Mouse (Mus musculus): ENCODE results near the gene Os9. TPM values are rescaled to one million over a fixed set of nuclear protein-coding genes. Genes with fewer than 3 reads are reported as not detected.
"Not testable (repeated sequence)": the region's sequence is repeated elsewhere in the genome, so short reads cannot be mapped to it uniquely, and the experiment has no call there.

Os9 gene
- polyA plus RNA-seq, 1 experiment, result 117 TPM

DNA sequence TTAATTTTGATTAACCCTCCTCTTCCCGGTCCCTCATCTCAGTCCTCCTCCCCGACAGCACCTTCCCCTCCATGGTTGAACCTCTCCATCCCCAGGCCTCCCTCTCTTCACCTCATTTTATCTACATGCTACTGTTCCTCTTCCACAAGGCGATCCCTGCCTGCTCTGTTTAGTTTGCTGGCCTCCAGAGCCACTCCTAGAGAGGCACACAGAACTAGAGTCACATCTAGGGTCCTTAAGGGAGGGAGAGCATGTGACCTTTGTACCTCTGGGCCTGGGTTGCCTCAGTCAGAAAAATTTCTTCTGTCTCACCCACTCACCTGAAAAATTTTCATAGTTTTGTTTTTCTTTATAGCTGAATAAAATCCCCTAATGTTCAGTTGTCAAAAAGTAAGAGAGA, 17.0 kb upstream of the Os9 start:
- peak overlapping the region; percentile 100 for H3K27ac ChIP-seq (ENCODE audit: insufficient read depth, low read depth, low read length)

DNA sequence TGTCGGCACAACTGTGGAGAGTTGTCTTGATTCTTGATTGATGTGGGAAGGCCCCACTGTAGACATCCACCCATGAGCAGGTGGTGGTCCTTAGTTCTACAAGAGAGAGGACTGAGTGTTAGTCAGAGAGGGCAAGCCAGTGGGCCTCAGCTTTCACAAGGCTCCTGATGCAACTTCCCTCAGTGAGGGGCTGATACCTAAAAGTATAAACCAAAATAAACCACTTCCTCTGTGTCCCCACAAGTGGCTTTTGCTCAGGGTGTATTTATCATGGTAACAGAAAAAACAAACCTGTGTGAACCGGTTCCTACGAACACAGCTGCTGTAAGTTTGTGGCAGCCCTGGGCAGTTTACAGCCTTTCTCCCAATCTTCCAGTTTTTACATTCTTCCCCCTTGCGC, 15.6 kb upstream of the Os9 start:
- TF ChIP-seq CTCF (IDR thresholded peaks at IDR 0.05; ENCODE audit: extremely low read depth, insufficient read length, insufficient replicate concordance, low read depth, low read length), result no peak
- no peak for TF ChIP-seq POLR2A (IDR thresholded peaks at IDR 0.05; ENCODE audit: low read depth, low read length)
- no peak overlapping the region for H3K4me3 ChIP-seq (ENCODE audit: low read depth, low read length)
- 18% methylated on average over 4 of the region's 4 CpGs for WGBS
- H3K27me3 ChIP-seq (ENCODE audit: control insufficient read depth, insufficient read depth, low read length), result no peaks in the 10 kb centered on the region
- peaks cover 41% of the 10 kb centered on the region for H3K4me1 ChIP-seq (ENCODE audit: control insufficient read depth, insufficient read depth, insufficient read length, low read length)
- peaks cover 5% of the 10 kb centered on the region for H3K36me3 ChIP-seq (ENCODE audit: control insufficient read depth, insufficient read depth, low read length)
- peak overlapping the region; percentile 100 for H3K27ac ChIP-seq (ENCODE audit: insufficient read depth, low read depth, low read length)

More for the DNA sequence above, 17.0 kb upstream of the Os9 start:
- 25% methylated on average over 3 of the region's 3 CpGs for WGBS
- Histone ChIP-seq H3K36me3 (ENCODE audit: control insufficient read depth, insufficient read depth, low read length) (peaks cover 7% of the 10 kb centered on the region), H3K27me3 (ENCODE audit: control insufficient read depth, insufficient read depth, low read length) (no peaks in the 10 kb centered on the region), H3K4me3 (ENCODE audit: low read depth, low read length) (no peak overlapping the region), H3K4me1 (ENCODE audit: control insufficient read depth, insufficient read depth, insufficient read length, low read length) (peaks cover 43% of the 10 kb centered on the region)
- TF ChIP-seq CTCF (IDR thresholded peaks at IDR 0.05; ENCODE audit: extremely low read depth, insufficient read length, insufficient replicate concordance, low read depth, low read length) (no peak), POLR2A (IDR thresholded peaks at IDR 0.05; ENCODE audit: low read depth, low read length) (no peak)

DNA sequence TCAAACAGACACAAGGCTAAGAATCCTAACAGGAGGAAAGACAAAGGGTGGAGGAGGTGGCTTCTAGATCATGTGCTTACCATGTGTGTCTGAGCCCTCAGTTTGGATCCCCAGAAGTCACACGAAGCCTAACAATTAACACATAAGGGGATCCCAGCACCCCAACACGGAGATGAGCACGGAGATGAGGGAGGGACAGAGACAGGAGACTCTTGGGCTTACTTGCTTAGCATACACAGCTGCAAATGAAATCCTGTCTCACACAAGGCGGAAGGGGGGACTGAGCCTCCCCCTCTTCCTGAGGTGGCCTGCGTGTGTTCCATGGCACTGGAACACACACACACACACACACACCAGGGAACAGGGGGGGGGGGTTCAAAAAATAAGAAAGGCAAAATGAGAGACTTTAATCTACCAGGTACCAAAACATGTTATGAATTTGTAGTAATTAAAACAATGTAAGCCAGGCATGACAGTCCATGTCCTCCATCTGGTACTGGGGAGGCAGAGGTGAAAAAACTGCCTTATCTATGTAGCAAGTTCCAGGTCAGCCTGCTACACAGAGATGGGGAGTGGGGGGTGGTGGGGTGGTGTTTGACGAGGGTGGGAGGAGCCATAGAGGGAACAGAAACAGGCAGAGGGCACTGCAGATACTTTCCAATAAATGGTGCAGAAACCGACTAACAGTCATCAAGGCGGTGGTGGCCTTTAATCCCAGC, 14.3 kb upstream of the Os9 start:
- TF ChIP-seq CTCF (IDR thresholded peaks at IDR 0.05; ENCODE audit: extremely low read depth, insufficient read length, insufficient replicate concordance, low read depth, low read length) (no peak), POLR2A (IDR thresholded peaks at IDR 0.05; ENCODE audit: low read depth, low read length) (no peak; the same call in 1 of the 2 replicates)
- Histone ChIP-seq H3K4me3 (ENCODE audit: low read depth, low read length) (no peak overlapping the region), H3K27ac (ENCODE audit: insufficient read depth, low read depth, low read length) (peak overlapping the region; percentile 100), H3K36me3 (ENCODE audit: control insufficient read depth, insufficient read depth, low read length) (peaks cover under 1% of the 10 kb centered on the region), H3K4me1 (ENCODE audit: control insufficient read depth, insufficient read depth, insufficient read length, low read length) (peaks cover 35% of the 10 kb centered on the region), H3K27me3 (ENCODE audit: control insufficient read depth, insufficient read depth, low read length) (no peaks in the 10 kb centered on the region)
- WGBS, result 21% methylated on average over 8 of the region's 8 CpGs

DNA sequence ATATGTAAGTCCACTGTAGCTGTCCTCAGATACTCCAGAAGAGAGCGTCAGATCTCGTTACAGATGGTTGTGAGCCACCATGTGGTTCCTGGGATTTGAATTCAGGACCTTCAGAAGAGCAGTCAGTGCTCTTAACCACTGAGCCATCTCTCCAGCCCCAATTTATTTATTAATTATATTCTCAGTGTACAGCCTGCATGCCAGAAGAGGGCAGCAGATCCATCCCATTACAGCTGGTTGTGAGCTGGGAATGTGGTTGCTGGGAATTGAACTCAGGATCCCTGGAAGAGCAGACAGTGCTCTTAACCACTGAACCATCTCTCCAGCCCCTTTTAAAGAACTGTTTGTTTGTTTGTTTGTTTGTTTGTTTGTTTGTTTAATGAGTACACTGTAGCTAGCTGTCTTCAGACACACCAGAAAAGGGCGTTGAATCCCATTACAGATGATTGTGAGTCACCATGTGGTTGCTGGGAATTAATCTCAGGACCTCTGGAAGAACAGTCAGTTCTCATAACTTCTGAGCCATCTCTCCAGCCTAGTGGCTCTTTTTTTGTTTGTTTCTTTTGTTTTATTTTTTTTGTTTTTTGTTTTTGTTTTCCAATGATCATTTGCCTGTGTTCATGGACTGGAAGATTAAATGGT, 13.6 kb upstream of the Os9 start:
- not testable (repeated sequence) for H3K36me3 ChIP-seq (ENCODE audit: control insufficient read depth, insufficient read depth, low read length); H3K27ac ChIP-seq (ENCODE audit: insufficient read depth, low read depth, low read length); H3K27me3 ChIP-seq (ENCODE audit: control insufficient read depth, insufficient read depth, low read length); H3K4me3 ChIP-seq (ENCODE audit: low read depth, low read length)
- H3K4me1 ChIP-seq (ENCODE audit: control insufficient read depth, insufficient read depth, insufficient read length, low read length), result peaks cover 35% of the 10 kb centered on the region
- peak; percentile 44; the same call in 1 of the 2 replicates for TF ChIP-seq CTCF (IDR thresholded peaks at IDR 0.05; ENCODE audit: extremely low read depth, insufficient read length, insufficient replicate concordance, low read depth, low read length)
- 70% methylated on average over 3 of the region's 3 CpGs for WGBS

DNA sequence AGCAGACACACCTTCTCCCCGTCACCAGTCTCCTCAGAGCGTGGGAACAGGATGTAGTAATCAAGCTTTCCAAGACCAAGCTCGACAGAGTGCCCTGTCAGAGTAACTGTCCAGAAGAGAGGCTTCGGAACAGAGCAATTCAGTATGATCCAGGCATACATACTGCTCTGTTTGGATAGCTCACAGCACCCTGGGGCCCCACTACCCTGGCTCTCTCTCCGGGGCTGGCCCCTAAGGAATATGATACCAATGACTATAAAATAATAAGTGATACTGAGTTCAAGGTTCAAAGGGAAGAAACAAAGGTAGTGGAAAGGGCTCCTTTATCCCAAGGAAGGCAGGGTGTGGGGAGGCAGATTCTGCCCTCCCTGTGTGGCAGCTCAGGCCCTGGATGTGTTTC, 11.5 kb upstream of the Os9 start:
- no peaks in the 10 kb centered on the region for H3K27me3 ChIP-seq (ENCODE audit: control insufficient read depth, insufficient read depth, low read length)
- H3K4me3 ChIP-seq (ENCODE audit: low read depth, low read length), result peak overlapping the region; percentile 18; the same call in 1 of the 2 replicates
- TF ChIP-seq POLR2A (IDR thresholded peaks at IDR 0.05; ENCODE audit: low read depth, low read length) (peak; percentile 46; the same call in 1 of the 2 replicates), CTCF (IDR thresholded peaks at IDR 0.05; ENCODE audit: extremely low read depth, insufficient read length, insufficient replicate concordance, low read depth, low read length) (no peak)
- peak overlapping the region; percentile 96 for H3K27ac ChIP-seq (ENCODE audit: insufficient read depth, low read depth, low read length)
- peaks cover 32% of the 10 kb centered on the region for H3K4me1 ChIP-seq (ENCODE audit: control insufficient read depth, insufficient read depth, insufficient read length, low read length)
- WGBS, result 26% methylated on average over 5 of the region's 5 CpGs
- H3K36me3 ChIP-seq (ENCODE audit: control insufficient read depth, insufficient read depth, low read length), result no peaks in the 10 kb centered on the region

DNA sequence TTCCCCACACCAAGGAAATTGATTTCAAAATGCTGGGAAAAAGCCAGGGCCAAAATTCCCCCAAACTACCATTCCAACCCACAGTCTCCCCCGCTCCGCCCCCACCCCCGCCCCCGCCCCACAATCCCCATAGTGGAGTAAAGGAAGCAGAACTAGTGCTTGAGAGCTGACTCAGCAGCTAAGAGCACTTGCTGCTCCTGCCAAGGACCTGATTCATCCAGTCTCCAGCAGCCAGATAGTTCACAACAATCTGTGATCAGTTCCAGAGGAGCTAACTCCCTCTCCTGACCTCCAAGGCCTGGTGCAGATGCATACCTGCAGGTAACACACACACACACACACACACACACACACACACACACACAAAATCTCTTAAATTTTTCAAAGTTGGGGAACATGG, 8.5 kb upstream of the Os9 start:
- Histone ChIP-seq H3K4me3 (ENCODE audit: low read depth, low read length) (no peak overlapping the region), H3K4me1 (ENCODE audit: control insufficient read depth, insufficient read depth, insufficient read length, low read length) (peaks cover 21% of the 10 kb centered on the region), H3K27me3 (ENCODE audit: control insufficient read depth, insufficient read depth, low read length) (no peaks in the 10 kb centered on the region), H3K36me3 (ENCODE audit: control insufficient read depth, insufficient read depth, low read length) (no peaks in the 10 kb centered on the region), H3K27ac (ENCODE audit: insufficient read depth, low read depth, low read length) (no peak overlapping the region)
- WGBS, result 30% methylated on average over 4 of the region's 4 CpGs
- TF ChIP-seq POLR2A (IDR thresholded peaks at IDR 0.05; ENCODE audit: low read depth, low read length) (no peak), CTCF (IDR thresholded peaks at IDR 0.05; ENCODE audit: extremely low read depth, insufficient read length, insufficient replicate concordance, low read depth, low read length) (no peak)

DNA sequence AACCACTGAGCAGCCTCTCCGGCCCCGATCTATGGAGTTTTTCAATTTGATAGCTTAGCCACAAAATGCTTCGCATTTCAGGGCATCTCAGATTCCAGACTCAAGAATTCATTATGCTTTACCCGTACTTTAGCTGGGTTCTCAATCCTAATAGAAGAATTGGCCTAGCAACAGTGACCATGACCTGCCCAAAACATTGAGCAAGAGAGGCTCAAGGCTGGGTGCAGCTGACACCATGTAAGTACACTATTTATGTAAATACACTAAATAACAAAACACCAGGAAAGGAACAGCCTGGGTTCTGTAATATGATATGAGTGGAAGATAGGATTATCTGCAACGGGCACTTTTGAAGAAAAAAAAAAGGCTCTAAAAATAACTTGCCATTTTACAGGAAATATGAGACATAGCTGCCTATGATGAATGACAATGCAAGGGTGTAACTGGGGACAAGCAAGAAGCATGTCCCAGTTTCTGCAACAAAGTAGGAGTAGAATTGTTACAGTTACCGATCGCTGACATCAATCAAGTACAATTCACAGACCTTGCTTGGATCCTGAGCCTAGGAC, 6.9 kb upstream of the Os9 start:
- Histone ChIP-seq H3K36me3 (ENCODE audit: control insufficient read depth, insufficient read depth, low read length) (no peaks in the 10 kb centered on the region), H3K27me3 (ENCODE audit: control insufficient read depth, insufficient read depth, low read length) (no peaks in the 10 kb centered on the region), H3K27ac (ENCODE audit: insufficient read depth, low read depth, low read length) (no peak overlapping the region), H3K4me1 (ENCODE audit: control insufficient read depth, insufficient read depth, insufficient read length, low read length) (peaks cover 14% of the 10 kb centered on the region), H3K4me3 (ENCODE audit: low read depth, low read length) (no peak overlapping the region)
- TF ChIP-seq POLR2A (IDR thresholded peaks at IDR 0.05; ENCODE audit: low read depth, low read length), result no peak
- TF ChIP-seq CTCF (IDR thresholded peaks at IDR 0.05; ENCODE audit: extremely low read depth, insufficient read length, insufficient replicate concordance, low read depth, low read length), result no peak
- WGBS, result 75% methylated on average over 7 of the region's 7 CpGs
